17 mouse cellular contexts compared by ENCODE assay signal in genomic region chr3:131000252-131000651, GRCm38 (mm10).
"Had no signal": no experiment of that assay in that cellular context is flagged by ENCODE, and none has a peak within 500 bp of the region (broad histone marks: within the 10 kb centered on the region; RNA-seq: fewer than 3 reads in every experiment).

No protein-coding gene starts in this region.

- DNase-seq: lung, embryonic 14.5 days; lung, postnatal 14 days; midbrain, embryonic 14.5 days; retina, postnatal 1 day; right cerebral cortex, adult 18-20 months; right cerebral cortex, postnatal 25 days; right cerebral cortex, postnatal 4 days; spleen, adult 18-20 months; thymus, adult 18-20 months; thymus, postnatal 14 days; thymus, postnatal 36 days had no signal

- H3K9me3 ChIP-seq: liver, embryonic 15.5 days; midbrain, embryonic 12.5 days; neural tube, embryonic 13.5 days; neural tube, embryonic 15.5 days had no signal

- ATAC-seq: midbrain, embryonic 16.5 days had no signal

- H3K27ac ChIP-seq: liver, embryonic 15.5 days; midbrain, embryonic 12.5 days; neural tube, embryonic 13.5 days; neural tube, embryonic 15.5 days had no signal

- H3K27me3 ChIP-seq: liver, embryonic 15.5 days; midbrain, embryonic 12.5 days; neural tube, embryonic 15.5 days had no signal

- H3K4me3 ChIP-seq: liver, embryonic 15.5 days; midbrain, embryonic 12.5 days; myocyte; neural tube, embryonic 13.5 days; neural tube, embryonic 15.5 days had no signal

- H3K9ac ChIP-seq: liver, embryonic 15.5 days; lung, embryonic 14.5 days; midbrain, embryonic 12.5 days; neural tube, embryonic 13.5 days; neural tube, embryonic 15.5 days had no signal

- H3K4me2 ChIP-seq: liver, embryonic 15.5 days; lung, embryonic 14.5 days; midbrain, embryonic 12.5 days; neural tube, embryonic 13.5 days; neural tube, embryonic 15.5 days had no signal

- H3K4me1 ChIP-seq: liver, embryonic 15.5 days; midbrain, embryonic 12.5 days had no signal

- H3K36me3 ChIP-seq: liver, embryonic 15.5 days; midbrain, embryonic 12.5 days; neural tube, embryonic 13.5 days; neural tube, embryonic 15.5 days had no signal
